Mouse (Mus musculus): ENCODE measurements around the gene Casc3.

Casc3 gene

GRCm38 (mm10) chr11:98871416-98871815 lies 66.7 kb downstream of the Casc3 start:
- DNase-seq (ENCODE audit: low read depth), result no peak

GRCm38 (mm10) chr11:98872040-98872439 lies 67.3 kb downstream of the Casc3 start:
- DNase-seq (ENCODE audit: low read depth), result no peak

- DNase-seq (ENCODE audit: low read depth), result no peak
Measured at GRCm38 (mm10) chr11:98873900-98874299, 69.2 kb downstream of the Casc3 start.

DNA sequence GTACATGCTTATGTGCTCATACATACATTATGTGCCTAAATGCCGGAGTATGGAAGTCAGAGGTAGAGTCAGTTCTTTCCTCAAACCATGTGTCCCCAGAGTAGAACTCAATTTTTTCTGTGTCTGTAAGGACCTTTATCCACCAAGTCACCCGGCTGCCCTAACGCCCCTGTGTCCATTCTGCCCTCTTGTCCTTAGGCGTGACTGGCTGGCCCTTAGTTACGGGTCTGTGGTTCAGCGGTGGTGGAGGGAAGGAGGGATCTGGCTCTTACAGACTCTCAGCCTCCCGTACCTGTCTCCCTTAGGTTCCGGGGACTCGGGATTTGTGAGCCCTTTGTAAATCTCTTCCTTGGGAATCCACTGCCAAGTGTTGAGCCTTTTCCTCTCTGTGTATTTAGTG lies 72.3 kb downstream of the Casc3 start:
- no peak for DNase-seq (ENCODE audit: low read depth)

All from c-Kit-positive CD71-negative TER-119-negative erythroid progenitor cells, embryonic 14.5 days (primary cell).